Mouse (Mus musculus) left cerebral cortex, adult 8-10 months (tissue): ENCODE results near the gene Spg20. TPM values are rescaled to one million over a fixed set of nuclear protein-coding genes. Genes with fewer than 3 reads are reported as not detected.

Experiments used
- DNase-seq, 2 experiments: peaks; one replicate each; pipeline ENCODE4 v3.0.0; 2022; ENCODE audit warnings: low spot score in 2 of 2
- microRNA-seq, 2 experiments: library from miRNA; unstranded; fragments of <30 nt; microRNA quantifications; one replicate each; pipeline ENCODE4 v1.2.0; 2022
- total RNA-seq, 4 experiments: library from RNA; stranded (reverse); gene quantifications; 2 replicates each; pipeline ENCODE4 v1.2.4; 2022

Gene Spg20
- total RNA-seq, 4 experiments from 2014 or later = 35.8 to 43.6 (median 42.7) TPM

GRCm38 (mm10) chr3:55147156-55147555, 35.2 kb downstream of the Spg20 start:
- no peak for DNase-seq

- DNase-seq = no peak
Observed at GRCm38 (mm10) chr3:55148091-55148490, 36.2 kb downstream of the Spg20 start.

- DNase-seq = peak in 1 of 2 experiments; percentile 49
Observed at GRCm38 (mm10) chr3:55151656-55152433, 39.9 kb downstream of the Spg20 start.

- DNase-seq = no peak
Observed at GRCm38 (mm10) chr3:55152673-55153334, 40.9 kb downstream of the Spg20 start.

- peak in 1 of 2 experiments; percentile 66 for DNase-seq
Observed at GRCm38 (mm10) chr3:55154163-55154562, 42.3 kb downstream of the Spg20 start.

- DNase-seq = no peak
Observed at GRCm38 (mm10) chr3:55157413-55157812, 45.5 kb downstream of the Spg20 start.

GRCm38 (mm10) chr3:55161144-55161543, 49.2 kb downstream of the Spg20 start:
- no peak for DNase-seq

- no peak for DNase-seq
Observed at GRCm38 (mm10) chr3:55163510-55163909, 51.6 kb downstream of the Spg20 start.

- DNase-seq = no peak
Observed at GRCm38 (mm10) chr3:55172478-55172877, 60.6 kb downstream of the Spg20 start.

GRCm38 (mm10) chr3:55177271-55177670, 65.4 kb downstream of the Spg20 start:
- no peak for DNase-seq

GRCm38 (mm10) chr3:55181766-55182165, 69.9 kb downstream of the Spg20 start, which contains the start of gene Sohlh2:
Sohlh2 (plus strand) TSS chr3:55182028.
- DNase-seq = no peak

Small RNA genes lying within 50 kb of the gene (microRNA-seq; reads per million reads assigned to microRNA genes)
- gene Gm22029 = 0 reads per million in 2 experiments

Other genes starting within 250 kb of the Spg20 start
- 10 to 100 TPM; 22.8 to 25.4 (median 23.5) TPM for gene Sertm1, start 196.2 kb upstream of the Spg20 start, total RNA-seq
- 1 to 10 TPM in 3 of 4 experiments, under 1 TPM in 1; 0.65 to 2.5 (median 1.8) TPM for gene Ccna1, start 56.6 kb upstream of the Spg20 start, total RNA-seq
- gene Ccdc169, start 25.2 kb downstream of the Spg20 start, total RNA-seq = under 1 TPM in 3 of 4 experiments, not detected in 1; 0.33 to 0.84 (median 0.57) TPM
- gene Sohlh2, start 69.9 kb downstream of the Spg20 start, total RNA-seq = not detected
- gene Dclk1, start 130.3 kb downstream of the Spg20 start, total RNA-seq = 100 to 1,000 TPM; 716 to 851 (median 782) TPM